Comparison of ENCODE assay signal across 14 mouse cellular contexts in genomic region chr5:117160499-117160898, GRCm38 (mm10). TPM values are rescaled to one million over a fixed set of nuclear protein-coding genes. Genes with fewer than 3 reads are reported as not detected.
DNase-seq lines count a peak whose midpoint lies in the region; ATAC-seq and TF ChIP-seq lines count a peak whose summit lies in the region.
"Had no signal": no experiment of that assay in that cellular context is flagged by ENCODE, and none has a peak within 500 bp of the region (broad histone marks: within the 10 kb centered on the region; RNA-seq: fewer than 3 reads in every experiment).

No protein-coding gene starts in this region.

- TF ChIP-seq EP300 in liver, postnatal 0 days (IDR thresholded peaks at IDR 0.05; ENCODE audit: low read depth): no peak

- H3K4me3 ChIP-seq in liver, postnatal 0 days (ENCODE audit: low read depth, low read length): no peak overlapping the region
- no peak overlapping the region for H3K4me3 ChIP-seq in liver, embryonic 12.5 days
- no peak overlapping the region for H3K4me3 ChIP-seq in bone marrow, adult 2 months (replicated peaks; ENCODE audit: control insufficient read depth, low read depth, low read length)
- no peak overlapping the region for H3K4me3 ChIP-seq in intestine, embryonic 15.5 days (replicated peaks)
- H3K4me3 ChIP-seq in stomach, embryonic 15.5 days (replicated peaks): no peak overlapping the region
- H3K4me3 ChIP-seq in forebrain, embryonic 14.5 days (ENCODE audit: low read depth, low read length): no peak overlapping the region
- H3K4me3 ChIP-seq: erythroblast, embryonic 14.5 days; heart, embryonic 13.5 days; hindbrain, embryonic 13.5 days; myocyte had no signal

- no peak overlapping the region for H3K4me2 ChIP-seq in liver, postnatal 0 days (ENCODE audit: low read depth, low read length)
- H3K4me2 ChIP-seq in liver, embryonic 12.5 days: no peak overlapping the region
- no peak overlapping the region for H3K4me2 ChIP-seq in intestine, embryonic 15.5 days (replicated peaks)
- no peak overlapping the region for H3K4me2 ChIP-seq in stomach, embryonic 15.5 days
- no peak overlapping the region for H3K4me2 ChIP-seq in forebrain, embryonic 14.5 days (ENCODE audit: low read length)
- H3K4me2 ChIP-seq: heart, embryonic 13.5 days; hindbrain, embryonic 13.5 days; liver, embryonic 11.5 days had no signal

- H3K36me3 ChIP-seq in liver, postnatal 0 days (replicated peaks; ENCODE audit: insufficient read depth, low read length): peaks cover 22% of the 10 kb centered on the region
- peaks cover 78% of the 10 kb centered on the region for H3K36me3 ChIP-seq in liver, embryonic 12.5 days
- H3K36me3 ChIP-seq in intestine, embryonic 15.5 days: peaks cover 2% of the 10 kb centered on the region; the same call in 1 of the 2 replicates
- H3K36me3 ChIP-seq in stomach, embryonic 15.5 days: no peaks in the 10 kb centered on the region; the same call in 1 of the 2 replicates
- no peaks in the 10 kb centered on the region for H3K36me3 ChIP-seq in forebrain, embryonic 14.5 days (ENCODE audit: control insufficient read depth, insufficient read depth, low read length)
- H3K36me3 ChIP-seq: hindbrain, embryonic 13.5 days had no signal

- TF ChIP-seq POLR2A in bone marrow, adult 2 months (IDR thresholded peaks at IDR 0.05; ENCODE audit: borderline replicate concordance, control insufficient read depth, low read depth, low read length): no peak

- H3K27ac ChIP-seq in liver, postnatal 0 days (ENCODE audit: low read depth): peak overlapping the region; percentile 63
- H3K27ac ChIP-seq in liver, embryonic 12.5 days: no peak overlapping the region
- peak overlapping the region; percentile 82 for H3K27ac ChIP-seq in bone marrow, adult 2 months (ENCODE audit: control insufficient read depth, insufficient read depth, low read depth, low read length, poor library complexity)
- H3K27ac ChIP-seq in intestine, embryonic 15.5 days: peak overlapping the region; percentile 71
- H3K27ac ChIP-seq in stomach, embryonic 15.5 days: peak overlapping the region; percentile 23; the same call in 1 of the 2 replicates
- H3K27ac ChIP-seq in forebrain, embryonic 14.5 days (ENCODE audit: low read depth, low read length): no peak overlapping the region
- H3K27ac ChIP-seq: hindbrain, embryonic 13.5 days had no signal

- no peak for ATAC-seq in liver, postnatal 0 days
- no peak for ATAC-seq in liver, embryonic 12.5 days
- ATAC-seq in intestine, embryonic 15.5 days: peak; percentile 90
- peak; percentile 59; the same call in 1 of the 2 replicates for ATAC-seq in stomach, embryonic 15.5 days (ENCODE audit: insufficient read depth, low FRiP score, low read depth)
- no peak for ATAC-seq in forebrain, embryonic 14.5 days

- H3K9ac ChIP-seq in liver, postnatal 0 days (replicated peaks): no peak overlapping the region
- H3K9ac ChIP-seq in liver, embryonic 12.5 days: no peak overlapping the region
- H3K9ac ChIP-seq in intestine, embryonic 15.5 days: no peak overlapping the region
- H3K9ac ChIP-seq in stomach, embryonic 15.5 days: no peak overlapping the region
- H3K9ac ChIP-seq in forebrain, embryonic 14.5 days (ENCODE audit: low read length): no peak overlapping the region
- H3K9ac ChIP-seq: heart, embryonic 13.5 days; hindbrain, embryonic 13.5 days had no signal

- no peak for DNase-seq in liver, postnatal 0 days
- no peak for DNase-seq in left cerebral cortex, adult 18-20 months (ENCODE audit: low spot score in 2 of 2)
- no peak for DNase-seq in forebrain, embryonic 14.5 days (ENCODE audit: low spot score)
- DNase-seq: cerebellum, postnatal 25 days; thymus, adult 18-20 months had no signal

- TF ChIP-seq CTCF in liver, postnatal 0 days (IDR thresholded peaks at IDR 0.05; ENCODE audit: low read depth): no peak
- no peak for TF ChIP-seq CTCF in bone marrow, adult 2 months (IDR thresholded peaks at IDR 0.05; ENCODE audit: control insufficient read depth, insufficient read depth, low read length)

- no peaks in the 10 kb centered on the region for H3K27me3 ChIP-seq in liver, postnatal 0 days (ENCODE audit: insufficient read depth, low read length)
- H3K27me3 ChIP-seq in liver, embryonic 12.5 days (replicated peaks): no peaks in the 10 kb centered on the region
- no peaks in the 10 kb centered on the region for H3K27me3 ChIP-seq in intestine, embryonic 15.5 days (replicated peaks)
- H3K27me3 ChIP-seq in stomach, embryonic 15.5 days (replicated peaks): no peaks in the 10 kb centered on the region
- no peaks in the 10 kb centered on the region for H3K27me3 ChIP-seq in forebrain, embryonic 14.5 days (replicated peaks; ENCODE audit: control insufficient read depth, insufficient read depth, low read length)
- H3K27me3 ChIP-seq: heart, embryonic 13.5 days; hindbrain, embryonic 13.5 days had no signal

- WGBS in liver, postnatal 0 days (ENCODE audit: insufficient replicate concordance): 73% methylated on average over 10 of the region's 10 CpGs
- WGBS in liver, embryonic 12.5 days (ENCODE audit: insufficient replicate concordance): 82% methylated on average over 10 of the region's 10 CpGs
- WGBS in bone marrow, adult 2 months: 85% methylated on average over 10 of the region's 10 CpGs
- 23% methylated on average over 10 of the region's 10 CpGs for WGBS in intestine, embryonic 15.5 days
- WGBS in stomach, embryonic 15.5 days: 30% methylated on average over 10 of the region's 10 CpGs
- 68% methylated on average over 10 of the region's 10 CpGs for WGBS in forebrain, embryonic 14.5 days

- H3K4me1 ChIP-seq in liver, postnatal 0 days (ENCODE audit: insufficient read depth): peaks cover 26% of the 10 kb centered on the region
- peaks cover 35% of the 10 kb centered on the region for H3K4me1 ChIP-seq in liver, embryonic 12.5 days
- H3K4me1 ChIP-seq in bone marrow, adult 2 months (ENCODE audit: control insufficient read depth, insufficient read depth, low read length): peaks cover 6% of the 10 kb centered on the region; the same call in 1 of the 2 replicates
- H3K4me1 ChIP-seq in intestine, embryonic 15.5 days (replicated peaks): peaks cover 19% of the 10 kb centered on the region
- H3K4me1 ChIP-seq in stomach, embryonic 15.5 days: peaks cover 12% of the 10 kb centered on the region; the same call in 1 of the 2 replicates
- H3K4me1 ChIP-seq in forebrain, embryonic 14.5 days (ENCODE audit: control insufficient read depth, insufficient read depth, low read length): no peaks in the 10 kb centered on the region
- H3K4me1 ChIP-seq: hindbrain, embryonic 13.5 days had no signal

- no peaks in the 10 kb centered on the region for H3K9me3 ChIP-seq in liver, postnatal 0 days (ENCODE audit: low read length)
- no peaks in the 10 kb centered on the region for H3K9me3 ChIP-seq in liver, embryonic 12.5 days (replicated peaks)
- no peaks in the 10 kb centered on the region for H3K9me3 ChIP-seq in intestine, embryonic 15.5 days
- no peaks in the 10 kb centered on the region for H3K9me3 ChIP-seq in stomach, embryonic 15.5 days
- no peaks in the 10 kb centered on the region for H3K9me3 ChIP-seq in forebrain, embryonic 14.5 days (replicated peaks; ENCODE audit: control insufficient read depth, low read length)
- H3K9me3 ChIP-seq: heart, embryonic 13.5 days; hindbrain, embryonic 13.5 days had no signal

RNA-seq across cellular contexts. Expression of gene Taok3, which starts 40.6 kb away (rescaled TPM):
- 40.5 and 41.9 TPM in 2 replicates for polyA plus RNA-seq in liver, postnatal 0 days (2015; fragmentation: Nextera tagmentation; extraction: Ambion mirVana)
- polyA plus RNA-seq in liver, embryonic 12.5 days (2016; fragmentation: Nextera tagmentation; extraction: Ambion mirVana): 67.9 and 68.6 TPM in 2 replicates
- polyA plus RNA-seq in bone marrow, adult 2 months (2011; ENCODE audit: insufficient read depth, insufficient read length, low replicate concordance, missing spikeins): 31.0 and 47.6 TPM in 2 replicates
- 44.9 and 45.0 TPM in 2 replicates for polyA plus RNA-seq in intestine, embryonic 15.5 days (2015; fragmentation: Nextera tagmentation; extraction: Ambion mirVana)
- 32.1 and 36.9 TPM in 2 replicates for polyA plus RNA-seq in stomach, embryonic 15.5 days (2015; fragmentation: Nextera tagmentation; extraction: Ambion mirVana)
- 10 to 100 TPM; 53.8 to 54.3 TPM for total RNA-seq in left cerebral cortex, adult 18-20 months (2021)
- polyA plus RNA-seq in forebrain, embryonic 14.5 days (2014; fragmentation: Nextera tagmentation; extraction: Ambion mirVana): 32.1 and 48.7 TPM in 2 replicates

RNA-seq across cellular contexts. Expression of gene Suds3, which starts 44.6 kb away (rescaled TPM):
- polyA plus RNA-seq in liver, postnatal 0 days (2015; fragmentation: Nextera tagmentation; extraction: Ambion mirVana): 30.5 and 33.4 TPM in 2 replicates
- 61.2 and 66.4 TPM in 2 replicates for polyA plus RNA-seq in liver, embryonic 12.5 days (2016; fragmentation: Nextera tagmentation; extraction: Ambion mirVana)
- polyA plus RNA-seq in bone marrow, adult 2 months (2011; ENCODE audit: insufficient read depth, insufficient read length, low replicate concordance, missing spikeins): 40.4 and 57.7 TPM in 2 replicates
- 72.7 and 73.7 TPM in 2 replicates for polyA plus RNA-seq in intestine, embryonic 15.5 days (2015; fragmentation: Nextera tagmentation; extraction: Ambion mirVana)
- polyA plus RNA-seq in stomach, embryonic 15.5 days (2015; fragmentation: Nextera tagmentation; extraction: Ambion mirVana): 74.5 and 79.0 TPM in 2 replicates
- 100 to 1,000 TPM; 141 to 142 TPM for total RNA-seq in left cerebral cortex, adult 18-20 months (2021)
- polyA plus RNA-seq in forebrain, embryonic 14.5 days (2014; fragmentation: Nextera tagmentation; extraction: Ambion mirVana): 49.5 and 55.5 TPM in 2 replicates

Comparison
In these comparisons a context has a peak if more than half of its experiments do, and no peak if none do; other contexts are left out.
1. H3K27ac ChIP-seq: peak in liver, postnatal 0 days (single experiment), bone marrow, adult 2 months (single experiment), intestine, embryonic 15.5 days (single experiment) and stomach, embryonic 15.5 days (single experiment); none in liver, embryonic 12.5 days (single experiment) and forebrain, embryonic 14.5 days (single experiment).
2. ATAC-seq: peak in intestine, embryonic 15.5 days (single experiment) and stomach, embryonic 15.5 days (single experiment); none in liver, postnatal 0 days (single experiment), liver, embryonic 12.5 days (single experiment) and forebrain, embryonic 14.5 days (single experiment).